Mouse (Mus musculus) liver, embryonic 16.5 days (tissue): ENCODE results near the gene 4931406P16Rik. TPM values are rescaled to one million over a fixed set of nuclear protein-coding genes. Genes with fewer than 3 reads are reported as not detected.
A peak's percentile ranks its signal among the peaks of the same experiment; 100 is the strongest.

Experiments
- ATAC-seq: fragments of 200-750 bp; cut with Nextera tagmentation; 2 replicates; pipeline ENCODE4 v1.8.0; 2017; ENCODE audit warnings: low read depth, mild to moderate bottlenecking, moderate number of reproducible peaks, moderate library complexity
- H3K27ac ChIP-seq: fragments of 300-500 bp; sonication (generic); 2 replicates; pipeline ENCODE4 v1.5.1; 2014; ENCODE audit warnings: mild to moderate bottlenecking, low read length
- H3K27me3 ChIP-seq: fragments of 300-500 bp; sonication (generic); 2 replicates; pipeline ENCODE4 v1.6.1; 2014; ENCODE audit warnings: low read depth, low read length, mixed read lengths; ENCODE audit not compliant: control insufficient read depth, insufficient read depth
- H3K36me3 ChIP-seq: fragments of 300-500 bp; sonication (generic); 2 replicates; pipeline ENCODE4 v1.6.1; 2014; ENCODE audit warnings: mild to moderate bottlenecking; ENCODE audit not compliant: control insufficient read depth, insufficient read depth
- H3K4me1 ChIP-seq: fragments of 300-500 bp; sonication (generic); 2 replicates; pipeline ENCODE4 v1.6.1; 2014; ENCODE audit warnings: low read depth, low read length, mixed read lengths; ENCODE audit not compliant: control insufficient read depth
- H3K4me2 ChIP-seq: fragments of 300-500 bp; sonication (generic); 2 replicates; pipeline ENCODE4 v1.6.1; 2014; ENCODE audit warnings: low read depth, low read length, mixed read lengths
- H3K4me3 ChIP-seq: fragments of 300-500 bp; sonication (generic); 2 replicates; pipeline ENCODE4 v1.5.1; 2014; ENCODE audit warnings: low read depth, mild to moderate bottlenecking, low read length
- H3K9ac ChIP-seq: fragments of 300-500 bp; sonication (generic); 2 replicates; pipeline ENCODE4 v1.6.1; 2014; ENCODE audit warnings: low read depth, low read length
- H3K9me3 ChIP-seq: fragments of 300-500 bp; sonication (generic); replicated peaks from 2 replicates; pipeline ENCODE4 v1.6.1; 2016; ENCODE audit warnings: low read length; ENCODE audit not compliant: control insufficient read depth
- WGBS: fragments of 180-500 bp; shearing (Covaris S2); extraction: QIAGEN DNeasy Blood & Tissue Kit; methylation state at CpG from one replicate; pipeline ENCODE4 v1.1.7; 2014; ENCODE audit not compliant: insufficient replicate concordance; 5-methylcytosine and 5-hydroxymethylcytosine counted together
- polyA plus RNA-seq: library from polyadenylated mRNA; unstranded; fragments of >200 nt; fragmentation: Nextera tagmentation; extraction: Ambion mirVana; gene quantifications from 2 replicates; pipeline ENCODE4 v1.2.1, GENCODE M21; 2015

Gene 4931406P16Rik
- polyA plus RNA-seq, 1 experiment from 2014 or later = 17.0 TPM

- H3K27me3 ChIP-seq = no peaks in the 10 kb centered on the region
- H3K36me3 ChIP-seq = peaks cover 14% of the 10 kb centered on the region
- 0% methylated on average over 38 of the region's 39 CpGs for WGBS
- peak; percentile 70 for ATAC-seq
- H3K4me3 ChIP-seq = peak within 1 kb of the TSS; percentile 79
- H3K9ac ChIP-seq = peak within 1 kb of the TSS; percentile 83
- peaks cover 65% of the 10 kb centered on the region for H3K4me1 ChIP-seq
- H3K4me2 ChIP-seq = peak within 1 kb of the TSS; percentile 98
- no peaks in the 10 kb centered on the region for H3K9me3 ChIP-seq
- H3K27ac ChIP-seq = peak within 1 kb of the TSS; percentile 74
Measured at GRCm38 (mm10) chr7:34230116-34230515, 83.2 kb downstream of the 4931406P16Rik start, which contains the start of gene Gpi1. Gpi1 (minus strand) TSS chr7:34230336.

GRCm38 (mm10) chr7:34229691-34230111 lies 83.7 kb downstream of the 4931406P16Rik start:
- peak overlapping the region; percentile 98 for H3K4me2 ChIP-seq
- no peak for ATAC-seq
- H3K27ac ChIP-seq = peak overlapping the region; percentile 74
- peak overlapping the region; percentile 79 for H3K4me3 ChIP-seq
- H3K36me3 ChIP-seq = peaks cover 14% of the 10 kb centered on the region
- no peaks in the 10 kb centered on the region for H3K9me3 ChIP-seq
- peaks cover 62% of the 10 kb centered on the region for H3K4me1 ChIP-seq
- WGBS = under 1% methylated on average over 18 of the region's 19 CpGs
- peak overlapping the region; percentile 83 for H3K9ac ChIP-seq
- H3K27me3 ChIP-seq = no peaks in the 10 kb centered on the region

GRCm38 (mm10) chr7:34229153-34229552 lies 84.2 kb downstream of the 4931406P16Rik start:
- H3K9ac ChIP-seq = peak overlapping the region; percentile 83
- WGBS = 18% methylated on average over 5 of the region's 5 CpGs
- H3K27ac ChIP-seq = no peak overlapping the region; the same call in 1 of the 2 replicates
- H3K27me3 ChIP-seq = no peaks in the 10 kb centered on the region
- H3K36me3 ChIP-seq = peaks cover 14% of the 10 kb centered on the region
- H3K4me3 ChIP-seq = peak overlapping the region; percentile 79
- H3K9me3 ChIP-seq = no peaks in the 10 kb centered on the region
- no peak for ATAC-seq
- H3K4me2 ChIP-seq = peak overlapping the region; percentile 98
- peaks cover 58% of the 10 kb centered on the region for H3K4me1 ChIP-seq

- no peaks in the 10 kb centered on the region for H3K9me3 ChIP-seq
- H3K27me3 ChIP-seq = no peaks in the 10 kb centered on the region
- peak overlapping the region; percentile 18; the same call in 1 of the 2 replicates for H3K9ac ChIP-seq
- ATAC-seq = no peak
- H3K27ac ChIP-seq = no peak overlapping the region
- WGBS = 10% methylated on average over 8 of the region's 9 CpGs
- H3K4me2 ChIP-seq = peak overlapping the region; percentile 98
- H3K36me3 ChIP-seq = peaks cover 14% of the 10 kb centered on the region
- H3K4me1 ChIP-seq = peaks cover 56% of the 10 kb centered on the region
- peak overlapping the region; percentile 79 for H3K4me3 ChIP-seq
Measured at GRCm38 (mm10) chr7:34228641-34229040, 84.7 kb downstream of the 4931406P16Rik start.

- Histone ChIP-seq H3K9ac (no peak overlapping the region), H3K4me2 (peak overlapping the region; percentile 98; the same call in 1 of the 2 replicates), H3K4me1 (peaks cover 42% of the 10 kb centered on the region), H3K36me3 (peaks cover 26% of the 10 kb centered on the region), H3K4me3 (peak overlapping the region; percentile 79; the same call in 1 of the 2 replicates), H3K27me3 (no peaks in the 10 kb centered on the region), H3K27ac (peak overlapping the region; percentile 69), H3K9me3 (no peaks in the 10 kb centered on the region)
- WGBS = 83% methylated on average over 12 of the region's 12 CpGs
- ATAC-seq = no peak
Measured at GRCm38 (mm10) chr7:34226846-34227245, 86.5 kb downstream of the 4931406P16Rik start.

GRCm38 (mm10) chr7:34226086-34226485 lies 87.3 kb downstream of the 4931406P16Rik start:
- H3K36me3 ChIP-seq = peaks cover 26% of the 10 kb centered on the region
- peak overlapping the region; percentile 21; the same call in 1 of the 2 replicates for H3K4me2 ChIP-seq
- peaks cover 42% of the 10 kb centered on the region for H3K4me1 ChIP-seq
- no peaks in the 10 kb centered on the region for H3K27me3 ChIP-seq
- H3K9me3 ChIP-seq = no peaks in the 10 kb centered on the region
- WGBS = 48% methylated on average over 8 of the region's 8 CpGs
- peak overlapping the region; percentile 16; the same call in 1 of the 2 replicates for H3K4me3 ChIP-seq
- H3K9ac ChIP-seq = no peak overlapping the region; the same call in 1 of the 2 replicates
- peak; percentile 65 for ATAC-seq
- H3K27ac ChIP-seq = peak overlapping the region; percentile 69

DNA sequence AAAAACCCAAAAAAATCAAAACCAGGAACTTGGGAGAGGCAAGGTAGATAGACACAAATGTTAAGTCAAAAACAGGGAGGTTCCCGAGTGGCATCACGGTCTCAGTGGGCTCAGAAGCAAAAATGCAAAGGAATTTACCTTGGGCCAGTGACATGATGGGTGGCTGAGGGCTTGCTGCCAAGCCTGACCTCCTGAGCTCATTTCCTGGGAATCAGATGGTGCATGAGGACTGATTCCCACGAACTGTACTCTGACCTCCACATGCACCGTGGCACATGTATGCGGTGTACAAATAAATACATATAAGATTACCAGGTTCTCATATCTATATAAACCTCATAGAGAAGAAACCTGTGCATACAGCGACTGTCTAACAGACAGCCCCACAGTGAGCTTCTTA lies 89.0 kb downstream of the 4931406P16Rik start:
- Histone ChIP-seq H3K27ac (no peak overlapping the region), H3K36me3 (peaks cover 29% of the 10 kb centered on the region), H3K27me3 (no peaks in the 10 kb centered on the region), H3K9ac (no peak overlapping the region), H3K4me3 (no peak overlapping the region), H3K4me1 (peaks cover 34% of the 10 kb centered on the region), H3K4me2 (no peak overlapping the region), H3K9me3 (no peaks in the 10 kb centered on the region)
- no peak for ATAC-seq
- 81% methylated on average over 6 of the region's 6 CpGs for WGBS

- H3K9me3 ChIP-seq = no peaks in the 10 kb centered on the region
- peaks cover 17% of the 10 kb centered on the region for H3K4me1 ChIP-seq
- H3K27ac ChIP-seq = no peak overlapping the region
- H3K36me3 ChIP-seq = peaks cover 35% of the 10 kb centered on the region
- no peak for ATAC-seq
- WGBS = 84% methylated on average over 10 of the region's 10 CpGs
- H3K4me3 ChIP-seq = no peak overlapping the region
- H3K9ac ChIP-seq = no peak overlapping the region
- H3K27me3 ChIP-seq = no peaks in the 10 kb centered on the region
- H3K4me2 ChIP-seq = no peak overlapping the region
Measured at GRCm38 (mm10) chr7:34222340-34222739, 91.0 kb downstream of the 4931406P16Rik start.

- H3K27ac ChIP-seq = no peak overlapping the region
- H3K36me3 ChIP-seq = peaks cover 29% of the 10 kb centered on the region
- H3K9me3 ChIP-seq = no peaks in the 10 kb centered on the region
- no peak overlapping the region for H3K4me2 ChIP-seq
- H3K9ac ChIP-seq = no peak overlapping the region
- H3K4me3 ChIP-seq = no peak overlapping the region
- 71% methylated on average over 9 of the region's 9 CpGs for WGBS
- H3K27me3 ChIP-seq = no peaks in the 10 kb centered on the region
- H3K4me1 ChIP-seq = peaks cover 12% of the 10 kb centered on the region
- ATAC-seq = no peak
Measured at GRCm38 (mm10) chr7:34221594-34222250, 91.6 kb downstream of the 4931406P16Rik start.
